Mouse (Mus musculus) adrenal gland, postnatal 14 days (tissue): ENCODE measurements around the gene Fkbp1a. TPM values are rescaled to one million over a fixed set of nuclear protein-coding genes. Genes with fewer than 3 reads are reported as not detected.

Experiments used
- DNase-seq: peaks from one replicate; pipeline ENCODE4 v3.0.0; 2021; ENCODE audit warnings: mixed read lengths
- total RNA-seq: library from RNA; stranded (reverse); gene quantifications from 2 replicates; pipeline ENCODE4 v1.2.3, GENCODE M21; 2021

The Fkbp1a gene
- total RNA-seq, 1 experiment from 2014 or later = 262 TPM

- DNase-seq = no peak
These were observed 66.2 kb downstream of the Fkbp1a start for GRCm38 (mm10) chr2:151608435-151608834.

GRCm38 (mm10) chr2:151609974-151610373 lies 67.7 kb downstream of the Fkbp1a start:
- peak; percentile 54 for DNase-seq

Other genes with a start within 250 kb of the Fkbp1a start
- not detected in 2 replicates for gene 4921509C19Rik, start 66.3 kb upstream of the Fkbp1a start, total RNA-seq
- gene Nsfl1c, start 48.3 kb upstream of the Fkbp1a start, total RNA-seq = 124 and 131 TPM in 2 replicates
- gene Sdcbp2, start 30.1 kb downstream of the Fkbp1a start, total RNA-seq = 2.1 and 3.0 TPM in 2 replicates
- gene Snph, start 90.1 kb downstream of the Fkbp1a start, total RNA-seq = 7.7 and 9.2 TPM in 2 replicates
- not detected in 2 replicates for gene Rad21l, start 126.0 kb downstream of the Fkbp1a start, total RNA-seq
- 0.85 and 1.9 TPM in 2 replicates for gene Tmem74b, start 159.5 kb downstream of the Fkbp1a start, total RNA-seq
- gene Psmf1, start 201.7 kb downstream of the Fkbp1a start, total RNA-seq = 36.4 and 38.8 TPM in 2 replicates